Mouse (Mus musculus): ENCODE results near the gene Pou3f1.
A peak's percentile ranks its signal among the peaks of the same experiment; 100 is the strongest.

The Pou3f1 gene

GRCm38 (mm10) chr4:124671583-124671982, 15.0 kb downstream of the Pou3f1 start:
- Histone ChIP-seq H3K36me3 (ENCODE audit: insufficient read depth, low read length) (peaks cover 10% of the 10 kb centered on the region), H3K9me3 (ENCODE audit: low read length) (no peaks in the 10 kb centered on the region), H3K4me3 (replicated peaks; ENCODE audit: low read length) (peak overlapping the region; percentile 66), H3K4me1 (replicated peaks; ENCODE audit: low read depth, low read length) (peaks cover 61% of the 10 kb centered on the region), H3K27me3 (ENCODE audit: insufficient read depth, low read length) (peaks cover 47% of the 10 kb centered on the region)
- TF ChIP-seq CTCF (conservative IDR thresholded peaks at IDR 0.05; ENCODE audit: low read length) (no peak), NANOG (IDR thresholded peaks at IDR 0.05; ENCODE audit: borderline replicate concordance, low read length) (no peak), POU5F1 (IDR thresholded peaks at IDR 0.05; ENCODE audit: borderline replicate concordance, low read length) (no peak)

DNA sequence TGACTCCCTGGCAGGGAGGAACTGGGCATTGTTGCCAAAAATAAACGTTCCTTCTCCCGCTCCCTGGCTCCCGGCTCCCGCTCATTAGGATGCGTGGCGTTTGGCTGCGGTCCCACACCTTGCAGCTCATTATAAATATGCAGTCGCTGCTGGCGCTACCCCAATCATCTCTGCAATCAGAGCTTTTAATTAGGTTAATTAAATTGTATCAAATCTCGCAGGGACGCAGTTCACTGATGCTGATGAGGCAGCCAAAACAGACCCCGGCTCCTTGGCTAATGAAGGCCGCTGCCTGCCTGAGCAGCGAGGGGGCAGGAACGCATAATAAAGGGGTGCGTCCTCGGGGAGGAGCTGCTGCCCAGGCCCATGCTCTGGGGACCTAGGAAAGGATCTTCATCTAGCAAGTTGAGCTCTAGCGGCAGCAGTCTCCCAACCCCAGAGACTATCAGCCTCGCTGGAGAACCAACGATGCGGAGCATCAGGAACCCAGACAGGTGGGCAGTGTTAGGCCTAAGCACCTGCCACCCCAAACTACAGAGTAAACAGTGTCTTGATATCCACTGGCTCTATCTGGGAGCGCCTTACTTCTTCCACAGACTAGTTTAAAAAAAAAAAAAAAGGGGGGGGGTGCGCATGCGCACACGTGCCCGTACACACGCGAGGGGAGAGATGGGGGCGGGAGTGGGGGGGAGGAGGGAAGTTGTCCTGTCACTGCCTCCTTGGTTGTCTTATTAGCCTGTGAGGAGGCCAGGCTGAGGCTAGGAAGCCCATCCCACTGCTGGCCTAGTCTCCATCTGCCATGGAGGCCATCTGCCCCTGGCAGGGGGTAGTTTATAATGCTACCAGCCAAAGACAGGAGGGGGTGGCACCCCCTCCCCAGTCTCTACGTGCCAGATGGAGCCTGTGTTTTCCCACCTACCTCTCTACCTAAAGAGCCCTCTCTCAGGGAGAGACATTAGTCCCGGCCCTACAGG, 16.0 kb downstream of the Pou3f1 start:
- H3K4me3 ChIP-seq (replicated peaks; ENCODE audit: low read length), result peak overlapping the region; percentile 66
- no peak for TF ChIP-seq POU5F1 (IDR thresholded peaks at IDR 0.05; ENCODE audit: borderline replicate concordance, low read length)
- no peak for TF ChIP-seq NANOG (IDR thresholded peaks at IDR 0.05; ENCODE audit: borderline replicate concordance, low read length)
- no peak for TF ChIP-seq CTCF (conservative IDR thresholded peaks at IDR 0.05; ENCODE audit: low read length)
- H3K27me3 ChIP-seq (ENCODE audit: insufficient read depth, low read length), result peaks cover 38% of the 10 kb centered on the region
- peaks cover 21% of the 10 kb centered on the region for H3K36me3 ChIP-seq (ENCODE audit: insufficient read depth, low read length)
- H3K9me3 ChIP-seq (ENCODE audit: low read length), result no peaks in the 10 kb centered on the region
- H3K4me1 ChIP-seq (replicated peaks; ENCODE audit: low read depth, low read length), result peaks cover 56% of the 10 kb centered on the region

GRCm38 (mm10) chr4:124674334-124675032, 17.9 kb downstream of the Pou3f1 start:
- Histone ChIP-seq H3K36me3 (ENCODE audit: insufficient read depth, low read length) (peaks cover 37% of the 10 kb centered on the region), H3K27me3 (ENCODE audit: insufficient read depth, low read length) (peaks cover 27% of the 10 kb centered on the region), H3K4me1 (replicated peaks; ENCODE audit: low read depth, low read length) (peaks cover 46% of the 10 kb centered on the region), H3K9me3 (ENCODE audit: low read length) (no peaks in the 10 kb centered on the region), H3K4me3 (replicated peaks; ENCODE audit: low read length) (no peak overlapping the region)
- TF ChIP-seq CTCF (conservative IDR thresholded peaks at IDR 0.05; ENCODE audit: low read length), result no peak
- no peak for TF ChIP-seq NANOG (IDR thresholded peaks at IDR 0.05; ENCODE audit: borderline replicate concordance, low read length)

DNA sequence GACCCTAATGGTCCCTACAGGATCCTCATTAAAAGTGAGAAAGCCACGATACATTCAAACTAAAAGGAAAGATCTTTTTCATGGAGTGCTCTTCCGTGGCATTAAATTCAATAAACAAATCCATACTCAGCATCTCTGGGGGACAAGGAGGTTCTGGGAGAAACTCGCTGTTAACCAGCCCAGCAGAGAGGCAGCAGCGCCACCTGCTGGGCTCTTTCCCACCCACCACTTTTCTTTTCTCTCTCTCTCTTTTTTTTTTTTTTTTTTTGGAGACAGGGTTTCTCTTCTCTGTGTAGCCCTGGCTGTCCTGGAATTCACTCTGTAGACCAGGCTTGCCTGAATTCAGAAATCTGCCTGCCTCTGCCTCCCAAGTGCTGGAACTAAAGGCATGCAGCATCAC, 18.4 kb downstream of the Pou3f1 start:
- peaks cover 42% of the 10 kb centered on the region for H3K36me3 ChIP-seq (ENCODE audit: insufficient read depth, low read length)
- H3K4me3 ChIP-seq (replicated peaks; ENCODE audit: low read length), result no peak overlapping the region
- H3K27me3 ChIP-seq (ENCODE audit: insufficient read depth, low read length), result peaks cover 26% of the 10 kb centered on the region
- TF ChIP-seq CTCF (conservative IDR thresholded peaks at IDR 0.05; ENCODE audit: low read length) (peak; percentile 64), POU5F1 (IDR thresholded peaks at IDR 0.05; ENCODE audit: borderline replicate concordance, low read length) (no peak)
- H3K4me1 ChIP-seq (replicated peaks; ENCODE audit: low read depth, low read length), result peaks cover 46% of the 10 kb centered on the region
- no peaks in the 10 kb centered on the region for H3K9me3 ChIP-seq (ENCODE audit: low read length)

GRCm38 (mm10) chr4:124675958-124676357, 19.4 kb downstream of the Pou3f1 start:
- TF ChIP-seq NANOG (IDR thresholded peaks at IDR 0.05; ENCODE audit: borderline replicate concordance, low read length) (no peak), POU5F1 (IDR thresholded peaks at IDR 0.05; ENCODE audit: borderline replicate concordance, low read length) (no peak), CTCF (conservative IDR thresholded peaks at IDR 0.05; ENCODE audit: low read length) (no peak)
- Histone ChIP-seq H3K36me3 (ENCODE audit: insufficient read depth, low read length) (peaks cover 51% of the 10 kb centered on the region), H3K27me3 (ENCODE audit: insufficient read depth, low read length) (peaks cover 17% of the 10 kb centered on the region), H3K4me3 (replicated peaks; ENCODE audit: low read length) (no peak overlapping the region), H3K4me1 (replicated peaks; ENCODE audit: low read depth, low read length) (peaks cover 43% of the 10 kb centered on the region), H3K9me3 (ENCODE audit: low read length) (no peaks in the 10 kb centered on the region)

DNA sequence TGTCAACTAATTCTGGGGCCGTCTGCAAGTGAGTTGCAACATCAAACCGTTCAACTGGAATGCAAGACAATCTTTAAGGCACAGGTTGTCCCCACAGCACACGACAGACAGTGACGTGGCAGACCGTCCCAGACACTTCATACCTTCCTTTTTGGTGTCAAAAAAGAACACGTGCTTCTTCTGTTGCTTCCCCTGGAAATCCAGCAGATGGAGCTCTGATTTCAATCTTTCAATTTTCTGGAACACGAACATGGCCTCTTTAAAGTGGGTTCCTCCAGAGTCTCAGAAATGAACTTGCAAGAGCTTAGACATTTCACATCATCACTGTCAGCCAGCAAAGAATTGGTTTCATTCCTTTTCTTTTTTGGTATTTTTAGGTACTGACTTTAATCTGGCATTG, 25.7 kb downstream of the Pou3f1 start:
- no peaks in the 10 kb centered on the region for H3K27me3 ChIP-seq (ENCODE audit: insufficient read depth, low read length)
- H3K4me1 ChIP-seq (replicated peaks; ENCODE audit: low read depth, low read length), result peaks cover 21% of the 10 kb centered on the region
- H3K4me3 ChIP-seq (replicated peaks; ENCODE audit: low read length), result no peak overlapping the region
- TF ChIP-seq POU5F1 (IDR thresholded peaks at IDR 0.05; ENCODE audit: borderline replicate concordance, low read length) (no peak), NANOG (IDR thresholded peaks at IDR 0.05; ENCODE audit: borderline replicate concordance, low read length) (no peak), CTCF (conservative IDR thresholded peaks at IDR 0.05; ENCODE audit: low read length) (peak; percentile 38)
- peaks cover 94% of the 10 kb centered on the region for H3K36me3 ChIP-seq (ENCODE audit: insufficient read depth, low read length)
- no peaks in the 10 kb centered on the region for H3K9me3 ChIP-seq (ENCODE audit: low read length)

- peaks cover 29% of the 10 kb centered on the region for H3K4me1 ChIP-seq (replicated peaks; ENCODE audit: low read depth, low read length)
- TF ChIP-seq CTCF (conservative IDR thresholded peaks at IDR 0.05; ENCODE audit: low read length), result no peak
- no peak for TF ChIP-seq NANOG (IDR thresholded peaks at IDR 0.05; ENCODE audit: borderline replicate concordance, low read length)
- TF ChIP-seq POU5F1 (IDR thresholded peaks at IDR 0.05; ENCODE audit: borderline replicate concordance, low read length), result no peak
- peaks cover 97% of the 10 kb centered on the region for H3K36me3 ChIP-seq (ENCODE audit: insufficient read depth, low read length)
- H3K27me3 ChIP-seq (ENCODE audit: insufficient read depth, low read length), result no peaks in the 10 kb centered on the region
- no peaks in the 10 kb centered on the region for H3K9me3 ChIP-seq (ENCODE audit: low read length)
- H3K4me3 ChIP-seq (replicated peaks; ENCODE audit: low read length), result no peak overlapping the region
Observed at GRCm38 (mm10) chr4:124683474-124683873, 26.9 kb downstream of the Pou3f1 start.

- H3K4me1 ChIP-seq (replicated peaks; ENCODE audit: low read depth, low read length), result peaks cover 29% of the 10 kb centered on the region
- TF ChIP-seq POU5F1 (IDR thresholded peaks at IDR 0.05; ENCODE audit: borderline replicate concordance, low read length) (no peak), CTCF (conservative IDR thresholded peaks at IDR 0.05; ENCODE audit: low read length) (0 out of 2 replicates have a peak, but pooled peaks have one; percentile 10)
- H3K4me3 ChIP-seq (replicated peaks; ENCODE audit: low read length), result no peak overlapping the region
- peaks cover 97% of the 10 kb centered on the region for H3K36me3 ChIP-seq (ENCODE audit: insufficient read depth, low read length)
- no peaks in the 10 kb centered on the region for H3K9me3 ChIP-seq (ENCODE audit: low read length)
- H3K27me3 ChIP-seq (ENCODE audit: insufficient read depth, low read length), result no peaks in the 10 kb centered on the region
Observed at GRCm38 (mm10) chr4:124685004-124685403, 28.4 kb downstream of the Pou3f1 start.

Data from E14TG2a.4 (cell line).